ENCODE assay signal across 30 mouse cellular contexts in the genomic region with DNA sequence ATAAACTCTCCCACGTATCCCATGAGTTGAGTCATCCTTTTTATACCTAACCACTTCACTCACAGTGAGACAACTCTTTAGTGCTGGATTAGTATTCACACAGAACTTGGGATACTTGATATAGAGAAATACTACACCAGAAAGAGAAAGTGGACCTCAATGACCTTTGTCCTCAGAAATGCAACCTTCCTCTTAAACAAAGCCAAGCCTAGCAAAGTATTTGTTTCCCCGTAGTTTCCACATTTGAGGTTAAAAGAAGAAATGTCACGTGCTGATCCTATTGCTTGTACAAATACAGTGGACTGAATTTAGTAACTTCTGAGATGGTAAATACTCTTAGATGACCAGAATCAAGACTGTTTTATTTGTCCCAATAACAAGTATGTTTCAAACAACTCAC.
A peak's percentile ranks its signal among the peaks of the same experiment; 100 is the strongest.
DNase-seq lines count a peak whose midpoint lies in the region; ATAC-seq and TF ChIP-seq lines count a peak whose summit lies in the region.
"Had no signal": no experiment of that assay in that cellular context is flagged by ENCODE, and none has a peak within 500 bp of the region (broad histone marks: within the 10 kb centered on the region; RNA-seq: fewer than 3 reads in every experiment).

No protein-coding gene starts in this region.

- DNase-seq in lung, postnatal 0 days (ENCODE audit: low spot score), result peak; percentile 65
- no peak for DNase-seq in lung, adult 18-20 months
- DNase-seq in heart, embryonic 10.5 days (ENCODE audit: low spot score), result no peak
- DNase-seq in cerebellum, postnatal 25 days, result no peak
- DNase-seq: adrenal gland, adult 2 months; adrenal gland, postnatal 14 days; cerebellum, adult 11 months; cerebellum, adult 2 months; cerebellum, adult 9-11 months; cerebellum, postnatal 36 days; gastrocnemius, postnatal 10 days; gastrocnemius, postnatal 36 days; heart, adult 11 months; heart, postnatal 14 days; heart, postnatal 4 days had no signal

- no peaks in the 10 kb centered on the region for H3K4me1 ChIP-seq in lung, postnatal 0 days (ENCODE audit: insufficient read depth, low read depth, low read length)
- H3K4me1 ChIP-seq in intestine, embryonic 15.5 days (replicated peaks), result no peaks in the 10 kb centered on the region
- no peaks in the 10 kb centered on the region for H3K4me1 ChIP-seq in heart, embryonic 10.5 days
- H3K4me1 ChIP-seq in forebrain, embryonic 13.5 days, result no peaks in the 10 kb centered on the region
- H3K4me1 ChIP-seq: embryonic facial prominence, embryonic 12.5 days; forebrain, embryonic 12.5 days; heart, embryonic 13.5 days had no signal

- H3K4me3 ChIP-seq in lung, postnatal 0 days (ENCODE audit: low read depth, low read length), result no peak overlapping the region
- H3K4me3 ChIP-seq in C2C12 (ENCODE audit: insufficient read depth, poor library complexity, severe bottlenecking) (no peak overlapping the region), myocyte (no peak overlapping the region)
- H3K4me3 ChIP-seq in intestine, embryonic 15.5 days (replicated peaks), result no peak overlapping the region
- no peak overlapping the region for H3K4me3 ChIP-seq in heart, embryonic 10.5 days
- H3K4me3 ChIP-seq in forebrain, embryonic 13.5 days, result no peak overlapping the region
- H3K4me3 ChIP-seq: embryonic facial prominence, embryonic 12.5 days; erythroblast, embryonic 14.5 days; forebrain, embryonic 12.5 days; heart, embryonic 13.5 days had no signal

- 43% methylated on average over 3 of the region's 3 CpGs for WGBS in lung, postnatal 0 days
- WGBS in intestine, embryonic 15.5 days, result 57% methylated on average over 3 of the region's 3 CpGs
- WGBS in heart, embryonic 10.5 days, result 81% methylated on average over 3 of the region's 3 CpGs
- 70% methylated on average over 3 of the region's 3 CpGs for WGBS in forebrain, embryonic 13.5 days

- no peak overlapping the region for H3K9ac ChIP-seq in lung, postnatal 0 days (replicated peaks; ENCODE audit: low read depth)
- no peak overlapping the region for H3K9ac ChIP-seq in intestine, embryonic 15.5 days
- no peak overlapping the region for H3K9ac ChIP-seq in forebrain, embryonic 13.5 days
- H3K9ac ChIP-seq: embryonic facial prominence, embryonic 12.5 days; forebrain, embryonic 12.5 days; heart, embryonic 13.5 days; hindbrain, embryonic 14.5 days had no signal

- H3K79me3 ChIP-seq in C2C12 (ENCODE audit: low read depth), result no peaks in the 10 kb centered on the region

- TF ChIP-seq CTCF in lung, postnatal 0 days (IDR thresholded peaks at IDR 0.05), result no peak
- TF ChIP-seq CTCF in C2C12 (IDR thresholded peaks at IDR 0.05; ENCODE audit: control insufficient read depth, insufficient read depth, insufficient read length), result no peak

- H3K27me3 ChIP-seq in lung, postnatal 0 days (replicated peaks; ENCODE audit: insufficient read depth, low read length), result no peaks in the 10 kb centered on the region
- H3K27me3 ChIP-seq in C2C12 (ENCODE audit: control insufficient read depth, insufficient read depth, insufficient read length), result no peaks in the 10 kb centered on the region
- no peaks in the 10 kb centered on the region for H3K27me3 ChIP-seq in intestine, embryonic 15.5 days (replicated peaks)
- H3K27me3 ChIP-seq in myocyte (ENCODE audit: control insufficient read depth, insufficient read depth, insufficient read length), result no peaks in the 10 kb centered on the region
- no peaks in the 10 kb centered on the region for H3K27me3 ChIP-seq in heart, embryonic 10.5 days (ENCODE audit: insufficient read depth, poor library complexity, severe bottlenecking)
- H3K27me3 ChIP-seq in forebrain, embryonic 13.5 days, result no peaks in the 10 kb centered on the region
- H3K27me3 ChIP-seq: CH12.LX; embryonic facial prominence, embryonic 12.5 days; forebrain, embryonic 12.5 days; heart, embryonic 13.5 days; Patski had no signal

- no peak overlapping the region for H3K4me2 ChIP-seq in lung, postnatal 0 days (replicated peaks; ENCODE audit: low read depth, low read length)
- H3K4me2 ChIP-seq in intestine, embryonic 15.5 days (replicated peaks), result no peak overlapping the region
- peak overlapping the region; percentile 22 for H3K4me2 ChIP-seq in myocyte (ENCODE audit: low read depth)
- H3K4me2 ChIP-seq in forebrain, embryonic 13.5 days, result no peak overlapping the region
- H3K4me2 ChIP-seq: embryonic facial prominence, embryonic 12.5 days; forebrain, embryonic 12.5 days; heart, embryonic 13.5 days; hindbrain, embryonic 14.5 days had no signal

- no peaks in the 10 kb centered on the region for H3K9me3 ChIP-seq in lung, postnatal 0 days (ENCODE audit: low read length)
- no peaks in the 10 kb centered on the region for H3K9me3 ChIP-seq in intestine, embryonic 15.5 days
- H3K9me3 ChIP-seq in heart, embryonic 10.5 days, result no peaks in the 10 kb centered on the region
- no peaks in the 10 kb centered on the region for H3K9me3 ChIP-seq in forebrain, embryonic 13.5 days (replicated peaks)
- H3K9me3 ChIP-seq: embryonic facial prominence, embryonic 12.5 days; forebrain, embryonic 12.5 days; heart, embryonic 13.5 days had no signal

- H3K36me3 ChIP-seq in lung, postnatal 0 days (ENCODE audit: insufficient read depth, low read length), result no peaks in the 10 kb centered on the region
- H3K36me3 ChIP-seq in C2C12 (ENCODE audit: control insufficient read depth, insufficient read depth), result no peaks in the 10 kb centered on the region
- H3K36me3 ChIP-seq in intestine, embryonic 15.5 days, result no peaks in the 10 kb centered on the region
- no peaks in the 10 kb centered on the region for H3K36me3 ChIP-seq in myocyte (ENCODE audit: control insufficient read depth, insufficient read depth)
- no peaks in the 10 kb centered on the region for H3K36me3 ChIP-seq in heart, embryonic 10.5 days
- no peaks in the 10 kb centered on the region for H3K36me3 ChIP-seq in forebrain, embryonic 13.5 days (ENCODE audit: poor library complexity, severe bottlenecking)
- H3K36me3 ChIP-seq: embryonic facial prominence, embryonic 12.5 days; forebrain, embryonic 12.5 days; G1E; heart, embryonic 13.5 days had no signal

- H3ac ChIP-seq in C2C12 (ENCODE audit: control insufficient read depth, insufficient read length, low read depth) (no peak overlapping the region), myocyte (ENCODE audit: control insufficient read depth, insufficient read length) (no peak overlapping the region)

- no peaks in the 10 kb centered on the region for H3K79me2 ChIP-seq in C2C12 (ENCODE audit: control insufficient read depth, insufficient read depth)
- H3K79me2 ChIP-seq in myocyte (ENCODE audit: control insufficient read depth, insufficient read depth), result no peaks in the 10 kb centered on the region

- TF ChIP-seq POLR2A in myocyte (IDR thresholded peaks at IDR 0.05; ENCODE audit: insufficient read length, low read depth), result no peak

- TF ChIP-seq EP300 in lung, postnatal 0 days (IDR thresholded peaks at IDR 0.05), result no peak

- H3K27ac ChIP-seq in lung, postnatal 0 days (ENCODE audit: low read length), result no peak overlapping the region
- H3K27ac ChIP-seq in intestine, embryonic 15.5 days, result no peak overlapping the region
- H3K27ac ChIP-seq in heart, embryonic 10.5 days, result no peak overlapping the region
- no peak overlapping the region for H3K27ac ChIP-seq in forebrain, embryonic 13.5 days
- H3K27ac ChIP-seq: embryonic facial prominence, embryonic 12.5 days; forebrain, embryonic 12.5 days; heart, embryonic 13.5 days; hindbrain, embryonic 14.5 days; hindbrain, postnatal 0 days had no signal

- ATAC-seq in lung, postnatal 0 days, result 0 out of 2 replicates have a peak, but pooled peaks have one; percentile 19
- peak; percentile 69 for ATAC-seq in intestine, embryonic 15.5 days
- no peak for ATAC-seq in forebrain, embryonic 13.5 days
- ATAC-seq: forebrain, embryonic 16.5 days; hindbrain, postnatal 0 days; inflammation-experienced regulatory T-cells, adult 6 months; Patski had no signal

TF ChIP-seq in C2C12, 6 proteins besides CTCF, POLR2A, EP300 and RAD21:
- TF ChIP-seq MYOD1 (IDR thresholded peaks at IDR 0.05; ENCODE audit: control insufficient read depth, insufficient read length, low read depth) (no peak), MAX (IDR thresholded peaks at IDR 0.05) (no peak), CEBPB (IDR thresholded peaks at IDR 0.05; ENCODE audit: low read depth) (no peak), MYOG (IDR thresholded peaks at IDR 0.05; ENCODE audit: control insufficient read depth, extremely low read depth, insufficient read length) (no peak), FOSL1 (IDR thresholded peaks at IDR 0.05; ENCODE audit: insufficient read depth, low read length, poor library complexity, severe bottlenecking) (no peak), USF1 (IDR thresholded peaks at IDR 0.05; ENCODE audit: low read depth) (peak; percentile 93)

TF ChIP-seq in myocyte, 11 proteins besides CTCF, POLR2A, EP300 and RAD21:
- no peak for TF ChIP-seq CEBPB (IDR thresholded peaks at IDR 0.05; ENCODE audit: insufficient read depth, poor library complexity, severe bottlenecking)
- peak; percentile 76 for TF ChIP-seq USF1 (IDR thresholded peaks at IDR 0.05; ENCODE audit: low read depth)
- no peak for TF ChIP-seq POLR2AphosphoS2 (IDR thresholded peaks at IDR 0.05; ENCODE audit: insufficient read length, low read depth)
- no peak for TF ChIP-seq MAX (IDR thresholded peaks at IDR 0.05; ENCODE audit: low read depth)
- TF ChIP-seq SRF (IDR thresholded peaks at IDR 0.05; ENCODE audit: control insufficient read depth, insufficient read length, low read depth), result no peak
- no peak for TF ChIP-seq MYOG (IDR thresholded peaks at IDR 0.05; ENCODE audit: control insufficient read depth in 1 of 3, insufficient read depth in 1 of 3, insufficient read length in 2 of 3, low read depth in 2 of 3)
- no peak for TF ChIP-seq E2F4 (IDR thresholded peaks at IDR 0.05; ENCODE audit: insufficient read depth)
TF ChIP-seq in myocyte: peak in this region for 1.
